Mouse (Mus musculus): ENCODE data around the gene Nipsnap3b.

GRCm38 (mm10) chr4:53045807-53046206, 34.1 kb downstream of the Nipsnap3b start:
- no peak for TF ChIP-seq CHD2 (IDR thresholded peaks at IDR 0.05; ENCODE audit: low read depth, low read length)
- no peak for TF ChIP-seq ZC3H11A (IDR thresholded peaks at IDR 0.05; ENCODE audit: borderline replicate concordance, low read depth, low read length)
- TF ChIP-seq MAFK (IDR thresholded peaks at IDR 0.05; ENCODE audit: insufficient read depth, low read depth, low read length): no peak
- no peak for TF ChIP-seq HCFC1 (IDR thresholded peaks at IDR 0.05; ENCODE audit: borderline replicate concordance, insufficient read depth, low read length)
- no peak for TF ChIP-seq ZNF384 (IDR thresholded peaks at IDR 0.05; ENCODE audit: low read depth, low read length)

Measured in ES-E14 (cell line).